Mouse (Mus musculus) kidney, embryonic 14.5 days (tissue): ENCODE measurements around the gene Irf3. TPM values are rescaled to one million over a fixed set of nuclear protein-coding genes. Genes with fewer than 3 reads are reported as not detected.

ENCODE experiments used
- ATAC-seq: fragments of 200-750 bp; cut with Nextera tagmentation; 2 replicates; pipeline ENCODE4 v1.8.0; 2017; ENCODE audit warnings: moderate number of reproducible peaks, mild to moderate bottlenecking, moderate TSS enrichment, moderate library complexity; ENCODE audit not compliant: low FRiP score, low TSS enrichment
- H3K27ac ChIP-seq: fragments of 300-500 bp; sonication (generic); 2 replicates; pipeline ENCODE4 v1.5.1; 2014; ENCODE audit warnings: low read depth, mild to moderate bottlenecking, low read length, moderate library complexity, mixed read lengths
- H3K27me3 ChIP-seq: fragments of 300-500 bp; sonication (generic); 2 replicates; pipeline ENCODE4 v1.6.1; 2014; ENCODE audit warnings: mild to moderate bottlenecking, low read length; ENCODE audit not compliant: control insufficient read depth, insufficient read depth
- H3K36me3 ChIP-seq: fragments of 300-500 bp; sonication (generic); 2 replicates; pipeline ENCODE4 v1.6.1; 2014; ENCODE audit warnings: low read length, mixed read lengths; ENCODE audit not compliant: control insufficient read depth, insufficient read depth
- H3K4me1 ChIP-seq: fragments of 300-500 bp; sonication (generic); 2 replicates; pipeline ENCODE4 v1.6.1; 2014; ENCODE audit warnings: low read length, mixed read lengths; ENCODE audit not compliant: control insufficient read depth, insufficient read depth
- H3K4me2 ChIP-seq: fragments of 300-500 bp; sonication (generic); replicated peaks from 2 replicates; pipeline ENCODE4 v1.6.1; 2014; ENCODE audit warnings: low read depth, mild to moderate bottlenecking, low read length
- H3K4me3 ChIP-seq: fragments of 300-500 bp; sonication (generic); 2 replicates; pipeline ENCODE4 v1.5.1; 2014; ENCODE audit warnings: mild to moderate bottlenecking, low read length
- H3K9ac ChIP-seq: fragments of 300-500 bp; sonication (generic); 2 replicates; pipeline ENCODE4 v1.6.1; 2014; ENCODE audit warnings: low read depth, mild to moderate bottlenecking, low read length, moderate library complexity
- H3K9me3 ChIP-seq: fragments of 300-500 bp; sonication (generic); 2 replicates; pipeline ENCODE4 v1.6.1; 2016; ENCODE audit warnings: low read length; ENCODE audit not compliant: control insufficient read depth
- WGBS: fragments of 180-500 bp; shearing (Covaris S2); extraction: QIAGEN DNeasy Blood & Tissue Kit; methylation state at CpG from one replicate; pipeline ENCODE4 v1.1.7; 2014; 5-methylcytosine and 5-hydroxymethylcytosine counted together
- polyA plus RNA-seq: library from polyadenylated mRNA; unstranded; fragments of >200 nt; fragmentation: Nextera tagmentation; extraction: Ambion mirVana; gene quantifications from 2 replicates; pipeline ENCODE4 v1.2.1, GENCODE M21; 2014

The Irf3 gene
- polyA plus RNA-seq: 66.2 and 81.6 TPM in 2 replicates

GRCm38 (mm10) chr7:44997231-44997939, at the start of gene Irf3:
Irf3 (plus strand) TSS chr7:44997648.
- Histone ChIP-seq H3K9ac (peak within 1 kb of the TSS; percentile 77), H3K4me3 (peak within 1 kb of the TSS; percentile 79), H3K27me3 (no peaks in the 10 kb centered on the region), H3K9me3 (no peaks in the 10 kb centered on the region), H3K4me1 (peaks cover 28% of the 10 kb centered on the region), H3K36me3 (peaks cover 64% of the 10 kb centered on the region), H3K27ac (peak within 1 kb of the TSS; percentile 78), H3K4me2 (peak within 1 kb of the TSS; percentile 91)
- peak; percentile 92 for ATAC-seq
- WGBS: under 1% methylated on average over 43 of the region's 43 CpGs

GRCm38 (mm10) chr7:44949922-44950321, 47.5 kb upstream of the Irf3 start:
- 76% methylated on average over 6 of the region's 6 CpGs for WGBS
- no peaks in the 10 kb centered on the region for H3K9me3 ChIP-seq

GRCm38 (mm10) chr7:44951960-44952359, 45.5 kb upstream of the Irf3 start:
- Histone ChIP-seq H3K9me3 (no peaks in the 10 kb centered on the region), H3K27ac (peak overlapping the region; percentile 56; the same call in 1 of the 2 replicates)

More at GRCm38 (mm10) chr7:44949922-44950321, 47.5 kb upstream of the Irf3 start:
- peaks cover 8% of the 10 kb centered on the region for H3K4me1 ChIP-seq
- ATAC-seq: no peak
- H3K4me2 ChIP-seq: no peak overlapping the region
- no peak overlapping the region for H3K9ac ChIP-seq
- no peak overlapping the region; the same call in 1 of the 2 replicates for H3K4me3 ChIP-seq
- no peak overlapping the region for H3K27ac ChIP-seq
- peaks cover 18% of the 10 kb centered on the region for H3K27me3 ChIP-seq
- H3K36me3 ChIP-seq: no peaks in the 10 kb centered on the region

GRCm38 (mm10) chr7:44952611-44953306, 44.7 kb upstream of the Irf3 start:
- peaks cover 8% of the 10 kb centered on the region for H3K4me1 ChIP-seq
- H3K9me3 ChIP-seq: no peaks in the 10 kb centered on the region
- peak overlapping the region; percentile 52 for H3K4me3 ChIP-seq
- H3K27me3 ChIP-seq: peaks cover 18% of the 10 kb centered on the region
- H3K4me2 ChIP-seq: peak overlapping the region; percentile 98
- H3K27ac ChIP-seq: peak overlapping the region; percentile 56; the same call in 1 of the 2 replicates
- H3K36me3 ChIP-seq: no peaks in the 10 kb centered on the region
- peak; percentile 92 for ATAC-seq
- WGBS: 7% methylated on average over 24 of the region's 24 CpGs
- H3K9ac ChIP-seq: peak overlapping the region; percentile 68

More at GRCm38 (mm10) chr7:44951960-44952359, 45.5 kb upstream of the Irf3 start:
- Histone ChIP-seq H3K4me3 (peak overlapping the region; percentile 52), H3K4me1 (peaks cover 8% of the 10 kb centered on the region), H3K27me3 (peaks cover 18% of the 10 kb centered on the region), H3K9ac (peak overlapping the region; percentile 68), H3K36me3 (no peaks in the 10 kb centered on the region), H3K4me2 (peak overlapping the region; percentile 98)
- peak; percentile 86 for ATAC-seq
- WGBS: 0% methylated on average over 10 of the region's 10 CpGs

GRCm38 (mm10) chr7:44953561-44953960, 43.9 kb upstream of the Irf3 start:
- peaks cover 8% of the 10 kb centered on the region for H3K4me1 ChIP-seq
- 55% methylated on average over 14 of the region's 14 CpGs for WGBS
- H3K27ac ChIP-seq: no peak overlapping the region
- H3K36me3 ChIP-seq: no peaks in the 10 kb centered on the region
- H3K9ac ChIP-seq: no peak overlapping the region
- no peak overlapping the region for H3K4me3 ChIP-seq
- no peaks in the 10 kb centered on the region for H3K9me3 ChIP-seq
- H3K4me2 ChIP-seq: no peak overlapping the region
- peaks cover 18% of the 10 kb centered on the region for H3K27me3 ChIP-seq
- no peak for ATAC-seq

- Histone ChIP-seq H3K4me3 (no peak overlapping the region), H3K36me3 (no peaks in the 10 kb centered on the region), H3K4me2 (no peak overlapping the region), H3K9me3 (no peaks in the 10 kb centered on the region), H3K27ac (no peak overlapping the region), H3K4me1 (peaks cover 8% of the 10 kb centered on the region), H3K27me3 (peaks cover 18% of the 10 kb centered on the region), H3K9ac (no peak overlapping the region)
- 88% methylated on average over 12 of the region's 12 CpGs for WGBS
- ATAC-seq: no peak
Measured at GRCm38 (mm10) chr7:44954091-44954885, 43.2 kb upstream of the Irf3 start.

- Histone ChIP-seq H3K4me1 (peaks cover 8% of the 10 kb centered on the region), H3K9me3 (no peaks in the 10 kb centered on the region), H3K27ac (no peak overlapping the region), H3K36me3 (no peaks in the 10 kb centered on the region), H3K4me3 (no peak overlapping the region), H3K4me2 (no peak overlapping the region), H3K27me3 (peaks cover 6% of the 10 kb centered on the region; the same call in 1 of the 2 replicates), H3K9ac (no peak overlapping the region)
- no peak for ATAC-seq
- 61% methylated on average over 5 of the region's 5 CpGs for WGBS
Measured at GRCm38 (mm10) chr7:44955628-44956027, 41.8 kb upstream of the Irf3 start.

GRCm38 (mm10) chr7:44956266-44956665, 41.2 kb upstream of the Irf3 start:
- H3K4me3 ChIP-seq: no peak overlapping the region
- H3K4me2 ChIP-seq: no peak overlapping the region
- H3K4me1 ChIP-seq: peaks cover 8% of the 10 kb centered on the region
- 63% methylated on average over 6 of the region's 6 CpGs for WGBS
- H3K9me3 ChIP-seq: no peaks in the 10 kb centered on the region
- no peaks in the 10 kb centered on the region; the same call in 1 of the 2 replicates for H3K36me3 ChIP-seq
- H3K27ac ChIP-seq: no peak overlapping the region
- H3K27me3 ChIP-seq: peaks cover 4% of the 10 kb centered on the region; the same call in 1 of the 2 replicates
- no peak overlapping the region for H3K9ac ChIP-seq
- ATAC-seq: no peak
